Mouse (Mus musculus) erythroblast, embryonic 14.5 days (primary cell): ENCODE results near the gene B4galt7.

Experiments
- GATA1 ChIP-seq: IDR thresholded peaks from 2 replicates; pipeline ENCODE4 v1.6.1; 2012; ENCODE audit warnings: low read length, inconsistent platforms, mixed read lengths
- TAL1 ChIP-seq: IDR thresholded peaks from 3 replicates; pipeline ENCODE4 v1.6.1; 2012; ENCODE audit warnings: low read length, inconsistent platforms, mixed read lengths

DNA sequence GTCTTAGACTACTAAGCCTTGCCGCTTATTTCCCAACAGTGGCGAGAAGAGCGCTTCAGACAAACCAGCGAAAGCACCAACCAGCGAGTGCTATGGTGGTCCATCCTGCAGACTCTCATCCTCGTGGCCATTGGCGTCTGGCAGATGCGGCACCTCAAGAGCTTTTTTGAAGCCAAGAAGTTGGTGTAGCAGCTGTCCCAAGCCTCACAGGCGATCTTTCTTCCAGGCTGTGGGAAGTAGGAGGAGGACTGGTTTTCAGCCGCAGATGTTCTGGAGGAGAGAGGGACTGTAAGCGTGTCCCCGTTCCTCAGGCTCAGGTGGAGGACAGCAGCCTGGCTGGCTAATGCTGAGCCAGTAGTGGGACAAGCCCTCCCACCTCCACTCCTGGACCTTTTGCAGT is 2.9 kb upstream of the B4galt7 start:
- no peak for TF ChIP-seq GATA1
- TF ChIP-seq TAL1: no peak
